Mouse (Mus musculus) right cerebral cortex, postnatal 36 days (tissue): ENCODE data around the gene Zcchc2.

ENCODE experiments used
- DNase-seq, 2 experiments: peaks; one replicate each; pipeline ENCODE4 v3.0.0; 2022; ENCODE audit warnings: low spot score in 2 of 2, mixed read lengths in 1 of 2

Zcchc2 gene

GRCm38 (mm10) chr1:105990138-105990821, at the start of gene Zcchc2:
TSS of gene Zcchc2 (plus strand) at chr1:105990406.
- peak; percentile 98 to 99 for DNase-seq

- DNase-seq = peak in 1 of 2 experiments; percentile 44
Observed at GRCm38 (mm10) chr1:105944927-105945580, 45.2 kb upstream of the Zcchc2 start.

- DNase-seq = peak; percentile 76 to 87
Observed at GRCm38 (mm10) chr1:105946581-105947540, 43.3 kb upstream of the Zcchc2 start.

GRCm38 (mm10) chr1:105948352-105948751, 41.9 kb upstream of the Zcchc2 start:
- no peak for DNase-seq

- DNase-seq = no peak
Observed at GRCm38 (mm10) chr1:105953588-105953987, 36.6 kb upstream of the Zcchc2 start.

- no peak for DNase-seq
Observed at GRCm38 (mm10) chr1:105954047-105954446, 36.2 kb upstream of the Zcchc2 start.

- no peak for DNase-seq
Observed at GRCm38 (mm10) chr1:105956057-105956456, 34.1 kb upstream of the Zcchc2 start.

- no peak for DNase-seq
Observed at GRCm38 (mm10) chr1:105961472-105961871, 28.7 kb upstream of the Zcchc2 start.

GRCm38 (mm10) chr1:105962084-105962818, 28.0 kb upstream of the Zcchc2 start:
- no peak for DNase-seq

- no peak for DNase-seq
Observed at GRCm38 (mm10) chr1:105962852-105963251, 27.4 kb upstream of the Zcchc2 start.

- no peak for DNase-seq
Observed at GRCm38 (mm10) chr1:105964514-105964913, 25.7 kb upstream of the Zcchc2 start.

- no peak for DNase-seq
Observed at GRCm38 (mm10) chr1:105965189-105965588, 25.0 kb upstream of the Zcchc2 start.

GRCm38 (mm10) chr1:105971490-105972170, 18.6 kb upstream of the Zcchc2 start:
- no peak for DNase-seq

GRCm38 (mm10) chr1:105974023-105974422, 16.2 kb upstream of the Zcchc2 start:
- no peak for DNase-seq

- no peak for DNase-seq
Observed at GRCm38 (mm10) chr1:105977446-105978094, 12.6 kb upstream of the Zcchc2 start.

- no peak for DNase-seq
Observed at GRCm38 (mm10) chr1:105980849-105981610, 9.2 kb upstream of the Zcchc2 start.

- no peak for DNase-seq
Observed at GRCm38 (mm10) chr1:105982496-105983364, 7.5 kb upstream of the Zcchc2 start.

- no peak for DNase-seq
Observed at GRCm38 (mm10) chr1:105984172-105984571, 6.0 kb upstream of the Zcchc2 start.

- no peak for DNase-seq
Observed at GRCm38 (mm10) chr1:105988171-105988570, 2.0 kb upstream of the Zcchc2 start.
